Mouse (Mus musculus) gastrocnemius, postnatal 4 days (tissue): ENCODE measurements around the gene Dgke. TPM values are rescaled to one million over a fixed set of nuclear protein-coding genes. Genes with fewer than 3 reads are reported as not detected.
"Not testable (repeated sequence)": the region's sequence is repeated elsewhere in the genome, so short reads cannot be mapped to it uniquely, and the experiment has no call there.

Experiments used
- DNase-seq, 2 experiments: peaks; one replicate each; pipeline ENCODE4 v3.0.0; 2021 to 2022; ENCODE audit warnings: low spot score in 2 of 2, mixed read lengths in 2 of 2
- total RNA-seq, 2 experiments: library from RNA; stranded (reverse); gene quantifications; 2 replicates each; pipeline ENCODE4 v1.2.3; 2021

The Dgke gene
- total RNA-seq, 2 experiments from 2014 or later, result 4.6 to 4.9 TPM

GRCm38 (mm10) chr11:89005473-89005872, 61.2 kb downstream of the Dgke start:
- no peak for DNase-seq

DNA sequence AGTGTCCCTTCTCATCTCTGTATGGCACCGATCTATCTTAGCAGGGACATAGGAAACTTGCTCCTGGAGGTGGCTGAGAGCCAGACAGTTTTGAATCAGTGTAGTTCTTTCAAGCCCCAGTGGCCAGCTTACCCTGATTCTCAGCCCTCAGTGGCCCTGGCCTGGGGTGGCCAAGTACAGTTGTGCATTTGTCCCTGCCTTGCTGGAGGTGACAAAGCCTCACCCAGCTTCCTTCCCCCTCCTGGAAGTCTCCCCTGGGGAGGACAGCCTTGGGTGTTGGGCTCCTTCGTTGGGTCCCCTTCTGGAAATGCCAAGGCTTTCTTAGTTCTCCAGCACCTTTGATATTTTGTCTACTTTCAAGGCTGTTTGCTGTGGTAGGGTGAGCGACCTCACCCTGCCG, 62.9 kb downstream of the Dgke start:
- no peak for DNase-seq

- DNase-seq, result no peak
These were observed 63.6 kb downstream of the Dgke start for GRCm38 (mm10) chr11:89003078-89003477.

DNA sequence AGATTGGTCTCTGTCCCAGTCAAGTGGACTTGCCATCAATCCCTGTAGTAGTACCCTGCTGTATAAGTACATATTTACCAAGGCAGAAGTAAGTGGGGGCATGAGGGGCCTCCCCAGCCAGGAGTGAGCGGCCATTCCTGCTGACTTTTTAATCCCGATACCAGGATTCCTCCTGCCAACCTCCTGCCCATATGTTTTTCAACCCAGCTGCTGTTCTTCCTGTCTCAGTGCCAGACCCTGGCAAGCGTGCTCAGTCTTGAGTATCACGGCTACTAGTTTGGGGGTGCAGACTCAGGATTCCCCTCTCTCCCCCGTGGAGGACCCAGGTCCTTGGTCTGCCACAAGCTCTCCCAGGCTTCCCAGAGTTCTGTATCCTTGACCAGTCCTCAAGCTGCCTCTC, 64.0 kb downstream of the Dgke start:
- DNase-seq, result peak in 1 of 2 experiments; percentile 6

- DNase-seq, result no peak
These were observed 64.6 kb downstream of the Dgke start for GRCm38 (mm10) chr11:89002068-89002467.

- no peak for DNase-seq
These were observed 65.1 kb downstream of the Dgke start for GRCm38 (mm10) chr11:89001569-89001968.

GRCm38 (mm10) chr11:89000527-89000819, 66.2 kb downstream of the Dgke start:
- no peak for DNase-seq

GRCm38 (mm10) chr11:88999723-89000526, 66.7 kb downstream of the Dgke start:
- peak in 1 of 2 experiments; percentile 41 for DNase-seq

GRCm38 (mm10) chr11:88998974-88999722, 67.5 kb downstream of the Dgke start, which contains the start of gene Trim25:
Gene Trim25, plus strand, starts transcription at chr11:88999376.
- DNase-seq, result peak; percentile 80 to 92

DNA sequence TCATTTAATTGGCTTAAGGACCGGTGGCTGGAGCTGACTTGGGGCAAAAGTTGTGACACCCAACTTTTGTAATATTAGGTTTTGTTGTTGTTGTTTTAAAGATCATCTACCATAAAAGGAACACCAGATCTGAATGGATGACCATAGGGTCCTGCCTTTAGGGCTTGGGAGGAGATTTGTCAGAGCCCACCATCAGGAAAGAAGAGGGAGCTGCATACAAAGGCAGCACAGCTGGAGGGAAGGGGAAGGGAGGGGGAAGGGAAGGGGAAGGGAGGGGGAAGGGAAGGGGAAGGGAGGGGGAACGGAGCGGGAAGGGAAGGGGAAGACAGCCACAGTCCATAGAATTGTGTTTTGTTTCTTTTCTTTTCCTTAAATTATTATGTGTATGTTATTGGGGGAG, 68.2 kb downstream of the Dgke start:
- no peak for DNase-seq

DNA sequence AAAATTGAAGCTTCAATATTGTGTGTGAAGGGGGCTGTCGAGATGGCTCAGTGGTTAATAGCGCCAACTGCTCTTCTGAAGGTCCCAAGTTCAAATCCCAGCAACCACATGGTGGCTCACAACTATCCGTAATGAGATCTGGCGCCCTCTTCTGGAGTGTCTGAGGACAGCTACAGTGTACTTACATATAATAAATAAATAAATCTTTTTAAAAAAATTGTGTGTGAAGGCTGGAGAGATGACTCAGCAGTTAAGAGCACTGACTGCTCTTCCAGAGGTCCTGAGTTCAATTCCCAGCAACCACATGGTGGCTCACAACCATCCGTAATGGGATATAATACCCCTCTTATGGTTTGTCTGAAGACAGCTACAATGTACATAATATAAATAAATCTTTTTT, 69.3 kb downstream of the Dgke start:
- not testable (repeated sequence) for DNase-seq

- peak in 1 of 2 experiments; percentile 6 for DNase-seq
These were observed 70.2 kb downstream of the Dgke start for GRCm38 (mm10) chr11:88996427-88996826.

- DNase-seq, result no peak
These were observed 71.0 kb downstream of the Dgke start for GRCm38 (mm10) chr11:88995616-88996015.

- DNase-seq, result no peak
These were observed 72.2 kb downstream of the Dgke start for GRCm38 (mm10) chr11:88994492-88994891.

GRCm38 (mm10) chr11:88993625-88994024, 73.0 kb downstream of the Dgke start:
- peak in 1 of 2 experiments; percentile 37 for DNase-seq

GRCm38 (mm10) chr11:88993186-88993585, 73.5 kb downstream of the Dgke start:
- peak in 1 of 2 experiments; percentile 6 for DNase-seq

DNA sequence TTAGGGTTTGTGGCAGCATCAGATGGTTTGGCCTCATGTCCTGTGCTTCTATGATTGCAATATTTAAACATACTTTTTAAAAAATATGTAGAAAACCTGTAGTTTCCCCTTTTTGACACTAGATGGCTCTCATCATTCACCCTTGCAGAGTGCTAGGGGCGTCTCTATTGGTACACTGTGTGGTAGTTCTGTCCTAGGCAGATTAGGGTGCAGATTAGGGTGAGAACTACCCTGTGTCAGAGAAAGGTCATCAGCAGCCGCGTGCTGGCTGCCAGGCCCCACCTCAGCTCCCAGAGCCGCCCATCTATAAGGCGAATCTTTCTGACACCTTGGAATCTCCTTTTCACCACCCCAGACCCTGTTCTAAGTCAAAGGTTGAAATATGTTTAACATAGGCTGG, 77.1 kb downstream of the Dgke start:
- DNase-seq, result no peak

GRCm38 (mm10) chr11:88988956-88989355, 77.7 kb downstream of the Dgke start:
- no peak for DNase-seq

DNA sequence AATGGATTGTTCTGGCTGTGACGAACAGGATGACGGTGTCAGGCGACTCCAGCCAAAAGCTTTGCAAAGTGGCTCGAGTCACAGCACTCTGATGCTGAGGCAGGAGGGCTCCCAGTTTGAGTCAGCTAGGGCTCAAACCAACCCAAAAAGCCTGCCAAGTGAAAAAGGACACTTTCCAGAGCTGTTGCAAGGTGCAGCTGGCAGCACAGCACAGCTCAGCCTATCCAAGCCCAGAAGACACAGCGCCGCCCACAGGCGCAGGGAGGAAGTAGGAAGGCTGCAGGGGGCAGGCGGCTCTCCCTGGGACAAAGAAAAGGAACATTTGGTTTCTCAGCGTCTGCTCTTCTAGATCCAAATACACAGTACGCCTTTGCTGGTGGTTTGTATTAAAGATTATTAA, 80.0 kb downstream of the Dgke start:
- no peak for DNase-seq
